Mouse (Mus musculus) C2C12 (cell line): ENCODE data around the gene Hoxa7.

Experiments used
- CTCF ChIP-seq: IDR thresholded peaks from one replicate; pipeline ENCODE4 v1.5.1; 2011; ENCODE audit not compliant: control insufficient read depth, insufficient read depth, insufficient read length
- MYOD1 ChIP-seq: IDR thresholded peaks from one replicate; pipeline ENCODE4 v1.6.1; 2011; ENCODE audit warnings: low read depth; ENCODE audit not compliant: control insufficient read depth, insufficient read length
- MYOG ChIP-seq: IDR thresholded peaks from one replicate; pipeline ENCODE4 v1.6.1; 2011; ENCODE audit not compliant: control insufficient read depth, insufficient read length; ENCODE audit errors: extremely low read depth
- USF1 ChIP-seq: IDR thresholded peaks from one replicate; pipeline ENCODE4 v1.6.1; 2011; ENCODE audit warnings: low read depth, mild to moderate bottlenecking, control low read depth, moderate library complexity

GRCm38 (mm10) chr6:52180213-52180710 lies 41.4 kb downstream of the Hoxa7 start:
- TF ChIP-seq CTCF (no peak), MYOD1 (no peak), MYOG (no peak), USF1 (no peak)
